Mouse (Mus musculus): Measurements from ENCODE around the gene Sipa1l3.

- TF ChIP-seq CTCF (IDR thresholded peaks at IDR 0.05; ENCODE audit: low read depth) = no peak
- no peak for TF ChIP-seq EP300 (optimal IDR thresholded peaks at IDR 0.05)
Measured at GRCm38 (mm10) chr7:29432180-29432946, 86.1 kb downstream of the Sipa1l3 start.

All from stomach, postnatal 0 days (tissue).